Mouse (Mus musculus) left cerebral cortex, adult 6 months (tissue): ENCODE data around the gene Cd80. TPM values are rescaled to one million over a fixed set of nuclear protein-coding genes. Genes with fewer than 3 reads are reported as not detected.

Experiments used
- long read RNA-seq, 2 experiments: library from polyadenylated mRNA; unstranded; transcript quantifications; one replicate each; pipeline ENCODE4 v2.0.0; 2019 to 2020
- polyA plus RNA-seq: library from polyadenylated mRNA; unstranded; fragments of <200 nt; fragmentation: Nextera tagmentation; gene quantifications from 2 replicates; pipeline ENCODE4 v1.2.3, GENCODE M21; 2021

The Cd80 gene
- polyA plus RNA-seq: 0.19 and 0.39 TPM in 2 replicates
- long read RNA-seq, experiment 1, partial matches to known transcripts: 0 of 6 reads
- long read RNA-seq, experiment 1, other reads (novel, unspliced or antisense): 6 of 6 reads
- long read RNA-seq, experiment 2, partial matches to known transcripts: 0 of 57 reads
- long read RNA-seq, experiment 2, other reads (novel, unspliced or antisense): 57 of 57 reads

DNA sequence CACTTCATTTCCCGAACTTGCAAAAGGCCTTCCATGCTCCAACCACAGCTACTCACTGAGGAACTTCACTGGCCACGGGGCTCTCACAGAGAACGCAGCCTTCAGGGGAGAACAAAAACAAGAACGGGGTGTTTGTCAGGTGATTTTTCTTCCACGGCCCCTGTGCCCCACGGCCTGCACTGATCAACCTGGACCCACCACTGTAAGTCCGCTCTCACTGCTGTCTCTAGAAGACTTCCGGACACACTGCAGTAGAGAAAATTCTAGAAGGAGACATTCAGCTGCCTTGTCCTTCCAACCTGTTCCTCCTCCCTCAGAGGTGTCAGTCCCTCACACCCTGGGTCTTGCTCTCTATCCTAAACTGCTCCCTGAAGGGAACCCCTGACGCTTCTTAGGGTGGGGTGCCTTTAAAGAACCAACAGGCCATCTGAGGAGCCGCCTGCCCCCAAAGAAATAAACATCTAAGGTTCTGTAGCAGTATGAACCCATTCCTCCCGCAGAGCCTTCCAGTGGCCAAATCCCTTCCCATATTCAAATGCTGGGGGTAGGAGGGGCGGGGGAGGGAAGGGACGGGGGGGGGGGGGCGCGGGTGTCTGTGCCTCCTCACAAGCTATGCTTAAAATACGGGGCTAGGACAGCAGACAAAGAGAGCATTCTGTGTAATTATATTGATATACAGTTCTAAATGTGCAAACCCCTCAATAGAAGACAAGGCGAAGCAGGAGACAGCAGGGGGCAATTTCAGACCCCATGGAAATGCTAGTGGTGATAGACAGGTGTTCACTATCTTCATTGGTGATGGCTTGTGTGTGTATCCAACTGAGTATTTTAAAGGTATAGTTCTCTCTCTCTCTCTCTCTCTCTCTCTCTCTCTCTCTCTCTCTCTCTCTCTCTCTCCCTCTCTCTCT lies at the start of gene Cd80:
Cd80 (plus strand) TSS at position 51 of the 908 bp plus-strand sequence.

DNA sequence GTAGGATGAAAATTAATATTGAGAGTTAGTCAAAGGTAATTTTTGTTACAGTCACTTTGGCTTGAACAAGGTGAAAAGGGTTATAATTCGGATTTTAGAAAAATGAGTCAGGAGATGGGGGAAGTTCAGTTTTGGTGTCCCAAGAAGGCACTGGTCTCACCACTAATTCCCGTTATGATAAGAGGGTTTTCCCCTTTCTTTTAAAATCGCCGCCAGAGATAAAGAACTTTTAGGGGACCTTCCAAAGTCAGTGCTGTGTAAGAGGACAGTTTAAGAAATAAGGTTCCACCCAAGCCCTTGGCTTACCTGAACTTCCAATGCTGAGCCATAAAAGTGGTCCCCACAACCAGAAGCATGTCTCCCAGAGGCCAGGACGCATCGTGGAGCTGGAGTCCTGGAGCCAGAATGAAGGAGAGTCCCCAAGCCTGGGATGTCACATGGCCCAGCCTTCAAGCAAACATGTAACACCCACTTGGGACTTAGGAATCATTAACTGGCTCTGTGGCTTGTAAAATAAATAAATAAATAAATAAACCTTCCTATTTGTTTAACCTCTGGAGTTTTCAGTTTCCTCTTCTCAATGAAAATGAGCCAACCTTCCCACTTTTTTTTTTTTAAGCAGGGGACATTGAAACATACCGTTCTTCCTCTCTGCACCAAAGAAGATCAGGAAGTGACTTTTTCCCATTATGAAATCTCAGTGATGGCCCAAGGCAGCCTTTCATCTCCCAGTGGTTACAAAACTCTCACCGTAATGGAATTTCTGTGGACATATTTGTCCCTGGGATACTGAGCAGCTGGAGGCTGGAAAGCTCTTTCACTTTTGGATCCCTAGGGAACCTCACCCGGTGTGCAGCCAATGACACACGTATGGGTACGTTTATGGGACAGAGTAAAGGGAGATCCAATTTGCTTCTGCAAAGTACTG lies 22.6 kb upstream of the Cd80 start, which contains the start of gene Pla1a:
Pla1a (minus strand) TSS at position 648 of the 928 bp plus-strand sequence.

DNA sequence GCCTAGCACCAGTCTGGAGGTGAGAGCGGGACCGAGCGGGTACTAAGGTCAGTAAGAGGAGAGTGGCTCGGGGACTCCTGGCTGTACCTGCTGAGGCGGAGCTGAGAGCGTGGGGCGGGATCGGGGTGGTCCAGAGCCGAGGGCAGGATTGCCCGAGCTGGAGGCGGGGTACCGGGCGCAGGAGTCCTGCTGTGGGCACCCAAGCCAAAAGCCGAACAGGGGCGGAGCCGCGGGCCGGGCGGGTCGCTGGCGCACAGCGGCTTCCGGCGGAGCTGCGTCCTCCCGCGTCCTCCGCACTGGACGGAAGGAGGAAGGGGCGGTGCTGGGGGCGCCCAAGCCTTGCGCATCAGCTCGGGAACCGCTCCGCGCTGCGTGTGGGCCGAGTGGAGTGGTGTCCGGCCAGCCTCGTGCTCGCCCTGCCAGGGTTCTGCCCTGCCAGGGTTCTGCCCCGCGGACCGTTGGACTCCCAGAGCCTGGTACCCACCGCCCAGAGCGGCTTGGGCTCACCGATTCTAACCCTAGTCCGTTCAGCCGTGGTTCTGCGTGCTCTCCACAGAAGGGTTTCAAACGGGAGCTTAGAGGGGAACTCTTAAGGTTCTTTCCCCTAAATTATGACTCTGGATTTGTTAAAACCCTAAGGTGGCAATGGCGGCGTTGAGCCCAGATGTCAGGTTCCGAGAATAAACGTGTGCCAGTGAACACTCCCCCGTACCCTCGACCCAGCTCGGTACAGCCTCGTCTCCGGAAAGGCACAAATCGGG lies 2.7 kb upstream of the Cd80 start, which contains the start of gene Adprh:
Adprh (minus strand) TSS at position 262 of the 761 bp plus-strand sequence.

DNA sequence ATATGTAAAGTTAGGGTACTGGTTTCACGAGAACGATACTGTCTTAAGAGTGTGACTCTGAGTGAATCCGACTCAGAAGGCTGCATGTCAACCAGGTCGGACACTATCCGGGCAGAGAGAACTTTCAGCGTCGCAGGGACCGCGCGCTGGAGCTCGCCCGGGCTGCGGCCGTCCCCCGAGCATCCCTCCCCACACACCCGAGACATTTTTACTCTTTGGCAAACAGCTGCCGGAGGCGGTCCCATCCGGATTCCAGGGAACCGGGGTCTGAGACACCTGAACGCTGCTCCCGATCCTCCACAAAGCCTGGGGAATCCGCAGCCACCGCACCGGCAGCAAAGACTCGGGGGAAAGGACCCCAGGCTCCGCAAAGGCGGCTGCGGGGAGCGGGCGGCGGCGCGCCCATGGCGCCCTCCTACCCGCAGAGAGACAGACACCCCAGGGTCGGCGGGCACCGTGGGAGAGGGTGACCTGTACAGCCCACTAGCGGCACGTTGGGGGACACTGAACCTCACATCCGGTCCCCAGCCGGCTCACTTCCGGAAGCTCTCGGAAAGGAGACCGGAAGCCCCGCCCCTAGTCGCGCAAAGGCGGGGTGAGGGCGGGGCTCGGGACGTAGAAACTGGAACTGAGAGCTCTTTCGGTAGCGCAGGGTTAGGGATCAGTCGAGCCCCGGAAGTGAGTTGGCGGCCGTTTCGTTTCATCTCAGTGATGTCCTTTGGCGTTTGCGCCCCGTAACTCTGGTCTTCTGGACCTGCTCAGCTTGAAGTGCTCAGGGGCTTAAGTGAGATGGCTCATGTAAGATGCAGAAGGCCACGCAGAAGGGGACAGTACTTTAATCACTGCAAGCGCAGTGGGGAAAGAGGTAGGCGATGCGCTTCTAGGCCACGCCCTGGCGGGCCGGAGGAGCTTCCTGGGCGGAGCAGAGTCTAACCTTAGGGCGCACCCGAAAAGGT lies 67.0 kb downstream of the Cd80 start, which contains the start of gene Timmdc1:
Timmdc1 (minus strand) TSS at position 535 of the 956 bp plus-strand sequence.

Other genes with a start within 250 kb of the Cd80 start
- not detected in 2 replicates for gene Nr1i2, start 160.7 kb upstream of the Cd80 start, polyA plus RNA-seq
- 0.60 and 0.75 TPM in 2 replicates for gene Maats1, start 113.4 kb upstream of the Cd80 start, polyA plus RNA-seq
- gene Cox17, start 108.6 kb upstream of the Cd80 start, polyA plus RNA-seq: 772 and 802 TPM in 2 replicates
- gene Gm21987, start 108.5 kb upstream of the Cd80 start, polyA plus RNA-seq: not detected in 2 replicates
- gene Popdc2, start 93.4 kb upstream of the Cd80 start, polyA plus RNA-seq: 0.26 and 0.83 TPM in 2 replicates
- gene Pla1a, start 22.4 kb upstream of the Cd80 start, polyA plus RNA-seq: 0.55 and 1.3 TPM in 2 replicates
- gene Adprh, start 2.9 kb upstream of the Cd80 start, polyA plus RNA-seq: 119 and 133 TPM in 2 replicates
- gene Timmdc1, start 67.1 kb downstream of the Cd80 start, polyA plus RNA-seq: 43.2 and 57.0 TPM in 2 replicates
- 33.8 and 37.9 TPM in 2 replicates for gene Poglut1, start 94.7 kb downstream of the Cd80 start, polyA plus RNA-seq
- 6.1 and 9.7 TPM in 2 replicates for gene Tmem39a, start 103.1 kb downstream of the Cd80 start, polyA plus RNA-seq